Mouse (Mus musculus): Measurements from ENCODE around the gene Kcnab2.

The Kcnab2 gene

DNA sequence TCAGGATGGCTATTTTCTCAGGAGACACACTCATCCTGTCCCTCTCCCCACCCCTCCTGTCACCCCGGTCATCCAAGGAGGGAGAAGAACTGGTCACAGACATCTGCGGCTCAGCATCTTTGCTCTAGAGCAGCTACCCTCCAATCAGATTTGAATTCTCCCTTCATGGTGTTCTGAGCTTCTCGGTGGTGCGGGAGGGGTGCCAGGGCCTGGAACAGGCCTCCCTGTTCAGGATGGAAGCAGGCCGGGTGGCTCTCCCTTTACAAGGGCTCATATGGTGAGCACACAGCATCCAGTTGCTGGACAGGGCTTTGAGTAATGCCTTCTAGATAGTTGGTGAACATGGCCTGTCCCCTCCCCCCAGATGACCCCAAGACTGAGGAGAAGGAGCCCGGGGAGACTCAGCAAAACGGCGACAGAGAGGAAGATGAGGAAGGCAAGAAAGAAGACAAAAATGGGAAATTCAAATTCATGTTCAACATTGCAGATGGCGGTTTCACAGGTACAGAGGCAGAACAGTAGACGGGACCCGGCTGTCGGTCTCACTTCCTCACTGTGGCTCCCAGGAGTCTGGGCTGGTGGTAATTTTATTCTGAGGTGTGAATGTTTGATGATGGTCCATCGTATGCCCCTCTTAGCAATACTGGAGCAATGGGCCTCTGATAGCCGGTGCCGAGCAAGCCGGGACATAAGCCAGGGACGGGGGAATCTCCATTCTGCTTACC lies 95.0 kb downstream of the Kcnab2 start:
- no peak for DNase-seq (ENCODE audit: low spot score)

DNA sequence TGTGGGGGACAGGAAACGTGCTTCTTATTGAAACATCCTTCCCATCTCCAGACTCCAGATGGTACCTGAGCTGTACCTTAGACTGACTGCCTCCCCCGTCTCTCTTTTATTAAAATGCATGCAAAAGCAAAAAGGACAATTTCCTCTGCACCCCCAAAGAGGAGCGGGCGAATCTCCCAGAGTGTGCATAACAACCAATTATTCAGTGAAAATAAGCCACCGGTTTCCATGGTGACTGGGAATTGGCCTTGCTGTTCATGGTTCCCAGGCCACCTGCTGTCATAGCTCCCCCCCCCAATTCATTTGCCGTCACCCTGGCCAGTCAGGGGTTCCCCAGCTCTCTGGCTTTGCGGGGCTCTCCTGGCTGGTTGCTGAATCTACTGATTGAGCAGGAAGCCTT lies 112.4 kb downstream of the Kcnab2 start:
- DNase-seq (ENCODE audit: low spot score) = no peak

DNA sequence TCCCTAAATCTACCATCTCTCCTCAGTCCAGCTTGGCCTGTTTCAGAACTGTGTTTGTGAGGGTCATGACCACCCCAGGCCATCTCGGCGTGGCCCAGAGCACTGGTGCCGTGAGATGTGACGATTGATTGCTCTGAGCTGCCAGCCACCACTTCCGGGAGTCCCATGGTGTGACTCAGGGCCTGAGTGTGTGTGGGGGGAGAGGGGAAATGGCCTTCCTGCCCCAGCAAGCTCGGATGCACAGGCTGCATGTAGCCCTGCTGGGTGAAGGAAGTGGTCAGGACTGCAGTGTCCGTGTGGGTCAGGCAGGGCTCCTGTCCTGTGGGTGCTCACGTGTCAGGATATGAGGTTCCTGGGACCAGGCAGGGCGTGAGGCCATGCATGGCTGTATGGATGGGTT lies 115.5 kb downstream of the Kcnab2 start:
- DNase-seq (ENCODE audit: low spot score) = no peak

DNA sequence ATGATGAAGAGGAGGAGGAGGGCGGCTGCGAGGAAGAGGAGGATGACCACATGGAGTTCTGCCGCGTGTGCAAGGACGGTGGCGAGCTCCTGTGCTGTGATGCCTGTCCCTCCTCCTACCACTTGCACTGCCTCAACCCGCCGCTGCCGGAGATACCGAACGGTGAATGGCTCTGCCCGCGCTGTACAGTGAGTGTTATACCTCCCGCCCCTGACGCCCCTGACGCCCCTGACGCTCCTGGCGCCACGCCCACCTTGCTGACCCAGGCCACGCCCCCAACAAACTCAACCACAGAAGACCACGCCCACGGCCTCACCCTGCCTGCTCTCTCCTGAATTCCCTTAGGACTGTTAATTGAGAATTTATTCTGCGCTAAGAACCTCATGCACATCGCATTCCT lies 116.8 kb downstream of the Kcnab2 start:
- no peak for DNase-seq (ENCODE audit: low spot score)

DNA sequence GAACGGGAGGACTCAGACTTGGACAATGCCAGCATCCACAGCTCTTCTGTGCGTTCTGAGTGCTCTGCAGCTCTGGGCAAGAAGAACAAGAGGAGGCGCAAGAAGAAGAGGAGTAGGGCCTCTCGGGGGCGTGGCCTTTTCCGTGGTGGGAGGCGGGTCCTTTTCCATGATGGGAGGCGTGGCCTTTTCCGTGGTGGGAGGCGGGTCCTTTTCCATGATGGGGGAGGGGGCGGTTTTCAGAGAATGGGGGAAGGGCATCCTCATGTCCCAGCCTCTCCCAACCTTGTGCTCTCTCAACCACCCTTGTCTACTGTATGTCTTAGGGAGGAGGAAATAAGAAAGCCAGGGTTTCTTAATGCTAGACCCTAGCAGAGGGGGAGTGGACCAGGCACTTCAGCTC lies 118.0 kb downstream of the Kcnab2 start:
- no peak for DNase-seq (ENCODE audit: low spot score)

DNA sequence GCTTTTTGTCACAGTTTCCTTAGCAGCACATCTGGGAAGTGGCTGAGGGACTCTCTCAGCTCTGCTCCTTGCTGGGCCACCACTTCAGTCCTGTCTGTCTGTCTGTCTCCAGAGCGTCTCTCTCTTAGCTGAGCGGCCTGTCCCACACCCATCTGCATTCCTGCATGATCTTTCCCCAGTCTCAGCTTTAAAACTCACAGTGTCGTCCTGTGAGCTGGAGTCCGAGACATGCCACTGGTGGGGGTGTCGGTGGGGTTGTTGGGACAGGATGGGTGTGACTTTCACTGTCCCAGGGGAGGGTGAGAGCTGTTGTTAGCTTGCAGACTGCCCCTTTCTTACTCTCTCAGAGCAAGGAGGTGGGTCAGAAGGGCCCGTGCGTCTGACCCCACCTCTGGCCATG lies 122.0 kb downstream of the Kcnab2 start:
- DNase-seq (ENCODE audit: low spot score) = no peak

DNA sequence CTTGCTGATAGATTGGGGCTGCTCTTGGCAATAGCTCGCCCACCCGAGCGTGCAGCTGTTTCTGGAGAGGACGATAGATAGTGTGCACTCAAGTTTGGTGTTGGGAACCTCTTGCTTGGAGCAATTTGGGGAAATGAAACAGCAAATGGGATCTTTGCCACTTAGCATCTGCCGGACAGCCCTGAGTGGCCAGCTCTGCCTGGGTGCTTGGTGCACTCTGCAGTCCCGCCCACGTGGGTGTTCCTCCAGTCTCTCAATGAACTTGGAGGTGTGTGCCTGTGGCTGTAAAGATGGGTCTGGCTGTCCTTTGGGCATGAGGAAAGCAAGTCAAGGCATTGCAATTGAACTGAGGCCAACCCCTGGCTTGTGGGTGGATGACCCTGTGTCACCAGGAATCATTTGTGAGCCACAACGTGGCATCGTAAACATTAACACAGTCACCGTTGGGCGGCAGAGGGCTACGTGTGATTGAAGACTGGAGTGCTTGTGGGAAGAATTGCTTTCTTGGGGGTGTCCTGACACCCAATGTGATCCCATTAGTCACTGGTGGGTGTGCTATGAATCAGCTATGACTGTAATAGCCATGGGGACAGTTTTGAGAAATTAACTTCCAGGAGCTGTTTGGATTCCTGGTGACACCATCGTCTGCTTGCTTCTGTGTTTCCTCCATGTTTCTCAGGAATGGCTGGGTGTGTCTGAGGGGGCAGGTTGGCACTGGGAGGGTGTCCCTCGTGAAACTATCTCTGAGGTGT lies 123.6 kb downstream of the Kcnab2 start:
- DNase-seq (ENCODE audit: low spot score) = no peak

DNA sequence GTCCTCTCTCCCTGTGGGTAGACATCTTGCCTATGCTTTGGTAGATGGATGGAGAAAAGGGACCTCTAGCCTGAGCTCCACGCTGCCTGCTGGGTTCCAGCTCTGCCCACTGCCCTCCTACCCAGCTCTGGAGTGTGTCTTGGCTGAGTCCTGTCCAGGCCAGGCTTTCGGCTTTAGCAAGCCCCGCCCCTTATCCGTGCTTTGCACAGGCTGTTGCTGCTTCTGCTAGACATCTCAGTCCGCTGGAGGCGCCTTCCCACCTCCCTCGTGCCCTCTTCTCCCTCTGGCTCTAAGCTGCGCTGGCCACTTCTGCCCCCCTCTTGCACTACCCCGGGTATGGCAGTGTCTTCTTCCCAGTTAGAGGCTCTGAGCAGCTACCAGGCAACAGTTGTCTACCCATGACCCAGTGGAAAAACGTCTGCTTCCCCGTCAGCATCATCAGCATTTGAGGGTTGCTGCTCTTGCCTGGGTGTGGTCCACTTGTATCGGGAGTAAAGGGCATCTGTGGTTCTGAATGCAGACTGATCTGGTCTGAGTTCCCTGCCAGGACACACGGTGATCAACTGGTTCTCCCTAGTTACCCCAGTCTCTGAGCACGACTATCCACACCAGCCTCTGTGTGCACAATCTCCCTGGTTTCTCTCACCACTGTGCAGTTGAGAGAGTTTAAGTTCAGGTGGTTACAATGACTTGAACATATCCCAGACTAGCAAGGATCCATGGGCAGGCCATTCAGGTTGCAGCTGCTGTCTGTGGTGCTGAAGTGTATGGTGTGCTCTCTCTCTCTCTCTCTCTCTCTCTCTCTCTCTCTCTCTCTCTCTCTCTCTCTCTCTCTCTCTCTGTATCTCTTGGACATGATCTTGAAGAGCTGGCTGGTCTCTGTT lies 126.0 kb downstream of the Kcnab2 start:
- DNase-seq (ENCODE audit: low spot score) = no peak

DNA sequence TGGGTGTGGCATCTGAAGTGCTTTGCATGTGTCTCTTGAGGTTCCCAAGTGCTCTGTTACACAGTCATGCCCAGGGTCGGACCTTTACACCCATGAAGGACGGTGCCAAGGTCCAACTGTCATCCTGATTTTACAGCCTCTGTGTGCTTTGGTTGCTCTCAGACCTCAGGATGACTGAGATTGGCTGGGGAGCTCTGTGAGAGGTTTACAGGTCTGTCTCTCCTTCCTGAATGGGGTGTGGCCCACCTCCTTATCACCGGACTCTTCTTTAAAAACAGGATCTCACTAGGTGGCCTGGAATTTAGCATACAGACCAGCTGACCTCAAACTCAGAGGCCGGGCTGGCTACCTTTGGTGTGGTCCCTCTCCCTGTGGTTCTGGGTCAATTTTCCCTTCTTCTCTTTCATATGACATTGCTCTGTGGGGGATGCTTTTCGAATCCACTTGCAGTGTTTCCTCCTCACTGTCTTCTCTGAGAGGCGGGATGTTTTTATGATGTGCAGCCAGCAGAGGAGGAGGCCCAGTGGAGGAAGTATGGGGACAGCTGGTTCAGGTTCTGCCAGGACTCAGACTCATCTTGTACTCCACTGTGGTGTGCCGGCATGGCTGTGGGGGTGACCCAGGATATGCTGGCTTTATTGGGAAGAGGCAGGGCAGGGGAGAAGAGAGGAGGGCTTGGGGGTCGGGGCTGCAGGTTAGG lies 126.8 kb downstream of the Kcnab2 start:
- no peak for DNase-seq (ENCODE audit: low spot score)

DNA sequence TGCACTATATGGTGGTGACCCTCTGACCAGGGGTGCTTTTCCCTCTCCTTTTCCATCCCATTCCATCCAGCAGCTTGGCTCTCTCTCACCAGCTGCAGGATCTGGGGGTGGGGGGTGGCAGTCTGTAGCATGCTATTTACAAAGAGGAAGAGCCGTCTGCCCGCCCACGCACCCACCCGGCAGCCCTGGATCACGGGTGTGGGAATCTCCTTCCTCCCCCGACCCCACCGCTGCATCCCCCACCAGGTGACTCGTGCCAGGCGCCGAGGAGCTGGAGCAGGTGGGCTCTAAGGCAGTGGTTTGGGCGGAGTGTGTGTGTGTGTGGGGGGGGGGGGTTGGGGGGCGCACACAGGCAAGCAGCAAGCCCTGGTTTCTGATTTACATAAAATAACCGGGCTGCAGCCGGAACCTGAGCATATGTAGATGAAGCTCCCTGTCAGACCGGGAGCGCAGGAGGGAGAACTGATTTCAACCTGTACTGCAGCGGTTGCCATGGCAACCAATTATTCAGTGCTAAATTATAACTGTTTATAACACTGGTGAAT lies 127.8 kb downstream of the Kcnab2 start:
- no peak for DNase-seq (ENCODE audit: low spot score)

DNA sequence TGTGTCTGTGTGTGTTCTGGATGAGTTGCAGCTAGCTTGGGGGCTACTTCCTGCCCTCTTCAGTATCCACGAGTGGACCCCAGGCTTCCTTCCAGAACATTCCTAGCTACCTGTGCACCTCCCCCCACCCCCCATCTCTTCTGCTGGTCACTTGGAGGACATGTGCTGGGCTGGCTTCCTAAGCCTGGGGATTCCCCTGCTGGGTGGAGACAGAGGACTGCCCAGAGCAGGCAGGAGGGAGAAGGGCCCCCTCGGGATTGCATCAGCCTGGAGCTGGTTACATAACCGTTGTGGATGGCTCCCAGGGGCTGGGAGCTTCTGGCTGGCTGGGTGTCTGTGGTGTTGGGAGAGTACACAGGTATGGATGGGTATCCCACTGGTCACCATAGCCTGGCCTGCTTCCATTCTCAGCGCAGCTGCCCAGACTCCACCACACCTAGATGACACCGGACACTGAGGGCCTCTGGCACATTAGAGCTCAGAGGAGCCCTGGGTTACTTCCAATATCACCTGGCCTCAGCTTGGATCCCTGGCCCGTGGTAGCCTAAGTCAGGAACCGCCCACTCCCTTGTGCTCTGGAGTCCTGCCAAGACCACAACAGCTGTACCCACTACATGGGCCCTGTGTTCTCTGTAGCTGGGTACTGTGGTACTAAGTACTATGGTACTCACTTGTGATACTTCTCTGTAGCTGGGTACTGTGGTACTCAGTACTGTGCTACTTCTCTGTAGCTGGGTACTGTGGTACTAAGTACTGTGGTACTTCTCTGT lies 132.4 kb downstream of the Kcnab2 start:
- no peak for DNase-seq (ENCODE audit: low spot score)

DNA sequence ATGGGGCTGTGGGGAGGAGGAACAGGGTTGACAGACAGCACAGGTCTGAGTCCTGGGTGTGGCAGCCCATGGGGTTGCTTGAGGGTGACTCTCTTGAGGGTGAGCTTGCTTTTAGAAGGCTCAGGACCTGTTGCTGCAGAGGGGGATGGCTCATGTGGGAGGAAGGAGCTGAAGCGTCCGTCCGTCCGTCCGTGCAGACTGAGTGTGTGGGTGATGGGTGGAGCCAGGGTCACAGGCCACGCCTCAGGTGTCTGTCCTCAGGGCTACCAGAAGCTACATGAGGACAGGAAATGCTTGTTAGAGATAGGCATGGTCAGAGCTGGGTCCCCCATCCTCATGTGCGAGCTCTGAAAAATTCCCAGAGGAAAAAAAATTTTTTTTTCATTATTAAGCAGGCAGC lies 133.0 kb downstream of the Kcnab2 start:
- no peak for DNase-seq (ENCODE audit: low spot score)

DNA sequence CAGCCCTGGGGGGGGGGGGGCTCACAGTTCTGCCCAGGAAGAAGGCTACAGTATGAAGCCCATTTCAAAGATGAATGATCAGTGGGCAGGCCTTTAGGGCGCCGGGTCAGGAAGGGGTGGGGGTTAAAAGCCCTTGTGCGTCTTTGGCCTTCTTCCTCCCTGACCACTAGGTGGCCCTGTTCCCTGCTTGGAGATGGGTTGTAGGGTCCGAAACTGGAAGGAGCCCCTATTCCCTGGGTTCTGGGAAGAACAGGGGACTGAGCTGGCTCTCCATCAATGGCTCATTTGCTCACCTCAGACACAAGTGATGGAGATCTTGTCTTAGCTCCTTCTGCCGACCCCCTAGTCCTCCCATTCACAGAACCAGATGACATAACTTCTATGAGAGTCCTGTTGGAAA lies 134.4 kb downstream of the Kcnab2 start:
- no peak for DNase-seq (ENCODE audit: low spot score)

Data from layer of hippocampus, adult 9-10 months (tissue).